Mouse (Mus musculus) cerebellum, postnatal 14 days (tissue): ENCODE results near the gene Lias.

Experiments used
- DNase-seq, 2 experiments: peaks; one replicate each; pipeline ENCODE4 v3.0.0; 2021; ENCODE audit warnings: mixed read lengths in 2 of 2

Lias gene

DNA sequence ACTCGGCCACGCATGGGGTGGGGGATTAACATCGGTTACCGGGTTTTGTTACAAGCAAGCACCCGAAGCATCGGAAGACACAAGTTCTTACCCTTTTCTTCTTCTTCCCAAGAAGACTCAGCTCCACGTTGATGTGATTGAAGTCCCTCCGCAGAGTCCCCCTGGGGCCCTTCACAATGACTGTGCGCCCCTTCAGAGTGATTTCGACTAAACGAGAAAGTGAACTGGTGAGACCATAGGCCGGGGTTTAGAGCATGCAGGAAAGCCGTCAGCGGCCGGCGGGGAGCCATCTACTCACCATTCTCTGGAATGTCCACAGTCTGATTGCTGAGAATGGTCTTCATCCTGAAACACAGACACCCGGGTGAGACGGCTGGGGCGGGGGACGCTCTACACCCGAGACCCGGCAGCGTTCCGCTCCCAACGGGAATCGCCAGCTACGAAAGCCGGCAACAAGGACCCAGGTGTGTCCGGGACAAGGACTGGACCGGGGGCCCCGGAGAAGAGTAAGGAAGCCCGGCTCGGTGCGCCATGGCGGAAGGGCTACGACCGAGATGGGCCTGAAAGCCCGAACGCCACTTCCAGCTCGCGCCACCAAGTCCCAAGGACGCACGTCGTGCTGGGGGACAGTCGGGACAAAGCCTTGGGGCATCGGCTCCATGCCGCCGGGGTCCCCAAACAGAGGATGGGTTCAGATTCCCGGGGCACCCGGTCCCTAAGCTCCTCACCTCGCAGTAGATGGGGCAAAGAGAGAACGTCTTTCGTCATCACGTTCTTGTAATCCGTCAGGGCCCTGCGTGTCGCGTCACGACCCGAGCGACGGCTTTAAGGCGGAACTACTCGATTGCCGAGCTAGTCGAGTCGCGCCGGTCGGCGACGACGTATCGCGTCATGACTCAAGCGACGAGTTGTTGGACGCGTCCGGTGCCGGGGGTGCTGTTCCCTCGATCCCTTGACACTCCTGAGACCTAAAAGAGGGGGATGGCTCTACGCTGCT is at the start of gene Lias, which contains the start of gene Rpl9:
Gene Lias (plus strand): TSS at position 850 of the 997 bp plus-strand sequence.
Gene Rpl9 (minus strand): TSS at position 797 of the 997 bp plus-strand sequence.
- DNase-seq, result peak; percentile 99 to 100

GRCm38 (mm10) chr5:65348168-65348567 is 43.1 kb upstream of the Lias start, which contains the start of gene Klb:
Klb (plus strand) TSS chr5:65348314.
- no peak for DNase-seq

GRCm38 (mm10) chr5:65350508-65350907 is 40.8 kb upstream of the Lias start:
- DNase-seq, result no peak

DNA sequence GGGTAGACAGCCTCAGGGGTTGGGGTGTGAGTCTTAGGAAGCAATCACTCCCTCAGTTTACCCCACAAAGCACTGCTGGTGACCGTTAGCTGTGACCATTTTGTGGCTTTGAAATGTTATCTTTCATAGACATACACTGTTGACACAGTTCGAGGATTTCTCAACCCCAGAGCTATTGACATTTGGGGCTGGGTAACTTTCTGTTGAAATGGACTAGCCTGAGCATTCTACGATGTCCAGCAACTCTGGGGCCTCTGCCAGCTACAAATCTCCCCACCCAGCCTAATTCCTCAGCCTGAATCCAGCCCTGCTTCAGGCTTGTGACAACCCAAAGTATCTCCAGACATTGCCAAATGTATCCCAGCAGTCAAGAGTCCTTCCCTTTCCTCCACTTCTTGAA is 37.2 kb upstream of the Lias start:
- no peak for DNase-seq

GRCm38 (mm10) chr5:65354985-65355384 is 36.3 kb upstream of the Lias start:
- DNase-seq, result peak in 1 of 2 experiments; percentile 7

- DNase-seq, result no peak
These were observed 34.4 kb upstream of the Lias start for GRCm38 (mm10) chr5:65356851-65357250.

DNA sequence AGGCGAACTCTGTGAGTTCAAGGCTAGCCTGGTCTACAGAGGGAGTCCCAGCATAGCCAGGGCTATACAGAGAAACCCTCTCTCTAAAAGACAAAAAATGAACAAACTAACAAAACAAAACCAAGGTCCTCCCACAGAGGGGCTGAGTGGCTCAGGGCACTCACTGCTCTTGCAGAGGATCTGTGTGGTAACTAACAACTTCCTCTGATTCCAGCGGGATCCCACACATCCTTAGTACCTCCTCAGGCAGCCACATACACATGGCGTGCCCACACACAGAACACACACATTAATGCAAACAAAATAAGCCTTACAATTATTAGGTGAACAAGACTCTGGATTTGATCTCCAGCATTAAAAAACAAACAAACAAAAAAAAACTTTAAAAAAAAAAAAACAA is 33.5 kb upstream of the Lias start:
- DNase-seq, result no peak

GRCm38 (mm10) chr5:65367837-65368236 is 23.5 kb upstream of the Lias start:
- no peak for DNase-seq

- DNase-seq, result no peak
These were observed 19.7 kb upstream of the Lias start for GRCm38 (mm10) chr5:65371551-65371950.

- DNase-seq, result no peak
These were observed 16.6 kb upstream of the Lias start for GRCm38 (mm10) chr5:65374746-65375145.

- DNase-seq, result no peak
These were observed 5.6 kb upstream of the Lias start for GRCm38 (mm10) chr5:65385704-65386103.

- DNase-seq, result no peak
These were observed 4.1 kb upstream of the Lias start for GRCm38 (mm10) chr5:65387008-65387867.

DNA sequence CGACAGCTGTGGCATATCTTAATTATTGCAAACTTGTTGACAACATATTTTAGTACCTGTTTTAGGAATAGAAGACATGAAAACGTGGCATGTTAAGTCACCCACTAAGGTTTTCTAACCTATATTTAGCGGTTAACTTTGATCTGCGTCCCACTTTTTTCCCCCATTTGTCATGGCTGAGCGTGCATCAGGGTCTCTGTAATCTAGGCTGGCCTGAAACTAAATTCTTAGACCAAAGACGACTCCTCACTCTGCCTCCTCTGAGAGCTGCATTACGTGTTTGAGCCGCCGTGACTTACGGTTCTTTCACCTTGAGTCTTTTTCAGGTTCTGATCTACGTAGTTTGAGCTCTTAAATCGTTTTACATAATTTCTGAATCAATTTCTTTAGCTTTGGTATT is 456 bp downstream of the Lias start:
- DNase-seq, result peak in 1 of 2 experiments; percentile 15

DNA sequence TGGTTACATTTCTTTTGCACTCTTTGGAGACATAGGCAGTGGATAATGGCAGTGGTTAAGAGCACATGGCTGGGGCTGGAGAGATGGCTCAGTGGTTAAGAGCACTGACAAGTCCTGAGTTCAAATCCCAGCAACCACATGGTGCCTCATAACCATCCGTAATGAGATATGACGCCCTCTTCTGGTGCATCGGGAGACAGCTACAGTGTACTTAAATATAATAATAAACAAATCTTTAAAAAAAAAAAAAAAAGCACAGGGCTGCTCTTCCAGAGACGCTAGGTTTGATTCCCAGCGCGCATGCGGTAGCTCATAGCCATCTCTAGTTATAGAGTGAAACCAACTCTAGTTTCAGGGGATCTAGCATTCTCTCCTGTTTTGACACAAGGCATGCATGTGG is 3.1 kb downstream of the Lias start:
- DNase-seq, result no peak

- peak; percentile 89 for DNase-seq
These were observed 10.1 kb downstream of the Lias start for GRCm38 (mm10) chr5:65401251-65401994.

GRCm38 (mm10) chr5:65407989-65408388 is 16.7 kb downstream of the Lias start:
- no peak for DNase-seq

DNA sequence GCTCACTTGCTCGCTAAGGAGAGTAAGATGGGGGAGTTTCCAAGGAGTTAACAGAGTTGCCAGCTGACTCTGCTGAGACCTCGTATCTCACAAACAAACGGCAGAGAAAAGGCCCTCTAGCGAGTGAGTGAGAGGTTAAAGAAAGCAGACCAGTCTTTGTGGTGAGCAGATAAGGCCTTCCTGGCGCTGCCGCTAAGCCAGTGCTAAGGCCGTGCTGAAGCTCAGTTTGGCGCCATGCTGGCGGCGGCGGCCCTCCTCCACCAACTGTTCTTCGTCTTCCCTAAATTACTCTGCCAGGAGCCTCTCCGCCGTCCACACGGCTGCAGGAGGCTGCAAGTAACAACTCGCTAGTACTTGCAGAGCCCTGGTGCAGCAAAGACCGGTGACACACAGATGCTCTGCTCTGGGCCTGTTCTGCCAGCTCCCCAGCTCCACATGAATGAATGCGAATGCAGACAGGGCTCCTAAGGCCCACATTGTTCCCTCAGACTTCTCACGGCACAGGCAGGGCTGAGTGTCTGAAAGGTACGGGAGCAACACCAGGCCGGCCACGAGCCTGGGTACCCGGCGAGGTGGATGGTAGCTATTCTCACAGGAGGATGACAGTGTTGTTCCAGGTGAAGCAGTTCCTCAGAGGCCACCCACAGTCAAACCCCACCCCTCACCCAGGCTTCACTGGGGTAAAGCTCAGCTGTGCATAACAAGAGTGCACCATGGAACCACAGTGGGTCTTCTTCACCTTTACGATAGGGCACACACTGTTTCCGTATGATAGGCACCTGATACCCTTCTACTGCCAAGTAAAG is 24.6 kb downstream of the Lias start:
- DNase-seq, result peak; percentile 16 to 17

DNA sequence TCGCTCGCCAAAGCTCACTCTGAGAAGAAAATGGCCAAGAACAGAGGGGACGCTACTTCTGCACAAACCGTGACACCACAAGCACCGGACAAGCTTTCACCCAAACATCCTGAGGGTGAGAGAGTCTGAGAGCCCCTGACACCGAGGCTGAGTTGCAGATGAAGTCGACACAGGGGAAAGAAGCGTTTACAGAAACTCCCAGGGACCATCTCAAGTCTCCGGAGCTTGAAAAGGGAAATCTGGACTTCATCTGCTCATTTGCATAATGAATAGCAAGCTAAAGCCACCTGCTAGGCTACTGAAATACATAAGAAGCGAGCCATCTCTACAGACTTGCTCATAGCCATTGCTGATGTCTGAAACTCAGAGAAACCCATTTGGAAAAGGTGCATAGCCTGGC is 27.8 kb downstream of the Lias start:
- no peak for DNase-seq

- DNase-seq, result no peak
These were observed 29.5 kb downstream of the Lias start for GRCm38 (mm10) chr5:65420822-65421221.

- DNase-seq, result no peak
These were observed 31.5 kb downstream of the Lias start for GRCm38 (mm10) chr5:65422803-65423202.

DNA sequence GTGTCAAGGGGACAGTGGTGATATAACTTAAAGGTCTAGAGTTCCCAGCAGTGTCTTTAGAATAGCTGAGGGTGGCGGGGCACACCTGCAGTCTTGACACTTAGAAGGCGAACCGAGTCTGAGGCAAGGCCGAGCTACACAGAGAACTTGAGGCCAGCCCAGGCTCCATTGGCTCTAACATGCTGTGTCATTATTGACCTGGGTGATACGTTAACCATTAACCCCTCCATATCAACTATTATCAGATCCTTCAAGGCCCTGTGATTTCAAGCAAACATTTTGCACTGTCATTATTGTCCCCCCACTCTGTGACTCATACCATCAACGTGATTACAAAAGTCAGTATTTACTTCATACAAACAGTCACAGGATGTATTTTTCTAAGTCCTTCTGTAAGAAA is 32.9 kb downstream of the Lias start:
- DNase-seq, result no peak

DNA sequence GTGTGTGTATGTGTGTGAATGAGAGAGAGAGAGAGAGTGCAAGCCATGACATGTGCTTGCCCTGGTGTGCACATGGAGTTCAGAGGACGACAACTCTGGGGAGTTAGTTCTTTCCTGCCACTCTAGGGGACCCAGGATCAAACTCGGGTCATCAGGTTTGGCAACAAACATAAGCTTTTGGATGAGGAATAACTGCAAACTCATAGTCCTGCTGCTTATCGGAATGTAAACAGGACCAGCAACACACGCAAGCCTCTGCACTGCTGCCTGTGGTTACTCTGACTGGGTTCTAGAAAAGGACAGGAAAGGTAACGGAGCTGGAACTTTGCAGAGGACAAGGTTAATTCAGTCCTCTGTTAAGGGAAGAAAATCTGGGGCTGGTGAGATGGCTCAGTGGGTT is 34.0 kb downstream of the Lias start:
- DNase-seq, result no peak
